Mouse (Mus musculus) olfactory bulb, adult 2 months (tissue): ENCODE data around the gene Tenm4.

Experiments
- CTCF ChIP-seq: fragments of 200-500 bp; IDR thresholded peaks from 2 replicates; pipeline ENCODE4 v1.5.1; 2012; ENCODE audit warnings: low read depth, mild to moderate bottlenecking, low read length, moderate library complexity; ENCODE audit not compliant: insufficient read depth
- POLR2A ChIP-seq: fragments of 200-500 bp; IDR thresholded peaks from 2 replicates; pipeline ENCODE4 v1.6.1; 2012; ENCODE audit warnings: mild to moderate bottlenecking, low read depth, low read length, moderate library complexity; ENCODE audit not compliant: insufficient read depth

- no peak for TF ChIP-seq CTCF
- TF ChIP-seq POLR2A, result no peak
Observed at GRCm38 (mm10) chr7:96597871-96598270, 426.8 kb downstream of the Tenm4 start.
